Mouse (Mus musculus): ENCODE results near the gene Fam227a.

Fam227a gene

GRCm38 (mm10) chr15:79658531-79659375 is at the start of gene Fam227a, which contains the start of gene Cby1:
Fam227a (minus strand) TSS chr15:79658956.
Cby1 (plus strand) TSS chr15:79659199.
- DNase-seq = peak; percentile 97

- no peak for DNase-seq
Measured at GRCm38 (mm10) chr15:79708229-79708822, 49.6 kb upstream of the Fam227a start.

- DNase-seq = no peak
Measured at GRCm38 (mm10) chr15:79706603-79707214, 48.0 kb upstream of the Fam227a start.

GRCm38 (mm10) chr15:79697558-79698187 is 38.9 kb upstream of the Fam227a start:
- DNase-seq = peak; percentile 12

GRCm38 (mm10) chr15:79697011-79697410 is 38.3 kb upstream of the Fam227a start:
- peak; percentile 69 for DNase-seq

- no peak for DNase-seq
Measured at GRCm38 (mm10) chr15:79696508-79696907, 37.8 kb upstream of the Fam227a start.

- no peak for DNase-seq
Measured at GRCm38 (mm10) chr15:79695516-79695915, 36.8 kb upstream of the Fam227a start.

GRCm38 (mm10) chr15:79694512-79694911 is 35.8 kb upstream of the Fam227a start:
- no peak for DNase-seq

- DNase-seq = no peak
Measured at GRCm38 (mm10) chr15:79693740-79694139, 35.0 kb upstream of the Fam227a start.

GRCm38 (mm10) chr15:79692334-79692733 is 33.6 kb upstream of the Fam227a start:
- DNase-seq = peak; percentile 30

- no peak for DNase-seq
Measured at GRCm38 (mm10) chr15:79691023-79691508, 32.3 kb upstream of the Fam227a start.

GRCm38 (mm10) chr15:79690426-79691022 is 31.8 kb upstream of the Fam227a start, which contains the start of gene Gtpbp1:
Gtpbp1 (plus strand) TSS chr15:79690845.
- peak; percentile 100 for DNase-seq

- no peak for DNase-seq
Measured at GRCm38 (mm10) chr15:79689662-79690425, 31.1 kb upstream of the Fam227a start.

GRCm38 (mm10) chr15:79688268-79688956 is 29.7 kb upstream of the Fam227a start:
- no peak for DNase-seq

- peak; percentile 96 for DNase-seq
Measured at GRCm38 (mm10) chr15:79687646-79688267, 29.0 kb upstream of the Fam227a start, which contains the start of gene Josd1. Josd1 (minus strand) TSS chr15:79687919.

- no peak for DNase-seq
Measured at GRCm38 (mm10) chr15:79687175-79687574, 28.4 kb upstream of the Fam227a start.

GRCm38 (mm10) chr15:79686046-79686869 is 27.5 kb upstream of the Fam227a start:
- DNase-seq = no peak

- DNase-seq = no peak
Measured at GRCm38 (mm10) chr15:79685141-79685641, 26.4 kb upstream of the Fam227a start.

GRCm38 (mm10) chr15:79684616-79685015 is 25.9 kb upstream of the Fam227a start:
- DNase-seq = no peak

Data from retina, postnatal 1 day (tissue).